Mouse (Mus musculus) G1E (cell line): ENCODE data around the gene Rnf157.

ENCODE experiments used
- CTCF ChIP-seq: IDR thresholded peaks from 2 replicates; pipeline ENCODE4 v1.5.1; 2012; ENCODE audit warnings: low read depth, low read length, inconsistent platforms, mixed read lengths
- GATA1 ChIP-seq: IDR thresholded peaks from 2 replicates; pipeline ENCODE4 v1.6.1; 2012; ENCODE audit warnings: borderline replicate concordance, low read length, inconsistent platforms, mixed read lengths
- GATA2 ChIP-seq: IDR thresholded peaks from 2 replicates; pipeline ENCODE4 v1.6.1; 2012; ENCODE audit warnings: low read depth, low read length, inconsistent platforms, borderline replicate concordance
- POLR2AphosphoS5 ChIP-seq: IDR thresholded peaks from 2 replicates; pipeline ENCODE4 v1.6.1; 2012; ENCODE audit warnings: low read depth, low read length, inconsistent platforms; ENCODE audit not compliant: insufficient replicate concordance
- TAL1 ChIP-seq: conservative IDR thresholded peaks from 2 replicates; pipeline ENCODE4 v1.6.1; 2012; ENCODE audit warnings: low read depth, low read length, inconsistent platforms, mixed read lengths

DNA sequence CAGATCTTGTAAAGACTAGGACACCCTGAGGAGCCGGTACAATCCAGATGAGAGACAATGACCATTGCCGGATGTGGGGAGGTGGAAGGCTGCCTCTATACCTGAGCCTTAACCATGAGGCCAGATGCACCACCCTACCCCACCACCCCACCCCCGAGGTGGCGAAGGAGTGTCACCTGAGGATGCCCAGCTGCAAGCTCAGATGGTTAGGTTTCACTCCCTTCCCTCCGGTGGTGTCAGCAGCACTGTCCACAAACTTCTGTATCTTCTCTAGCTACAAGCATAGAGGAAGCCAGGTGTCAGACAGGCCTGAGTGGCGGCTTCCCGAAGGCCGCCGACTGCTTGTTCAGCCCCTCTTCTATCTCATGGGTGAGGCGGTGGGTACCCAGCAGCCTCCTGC lies 41.1 kb upstream of the Rnf157 start:
- TF ChIP-seq CTCF (no peak), TAL1 (no peak), POLR2AphosphoS5 (no peak), GATA2 (no peak), GATA1 (no peak)
